Mouse (Mus musculus) lung, postnatal 0 days (tissue): Measurements from ENCODE around the gene Slc26a10. TPM values are rescaled to one million over a fixed set of nuclear protein-coding genes. Genes with fewer than 3 reads are reported as not detected.
"Not testable (repeated sequence)": the region's sequence is repeated elsewhere in the genome, so short reads cannot be mapped to it uniquely, and the experiment has no call there.

Source experiments
- ATAC-seq: fragments of 200-750 bp; cut with Nextera tagmentation; 2 replicates; pipeline ENCODE4 v1.8.0; 2017; ENCODE audit warnings: moderate library complexity
- DNase-seq: peaks from one replicate; pipeline ENCODE4 v3.0.0-alpha.2; 2016; ENCODE audit warnings: low spot score
- H3K27ac ChIP-seq: fragments of 300-500 bp; sonication (generic); 2 replicates; pipeline ENCODE4 v1.5.1; 2014; ENCODE audit warnings: antibody characterized with exemption, mild to moderate bottlenecking, low read length, mixed read lengths
- H3K27me3 ChIP-seq: fragments of 300-500 bp; sonication (generic); replicated peaks from 2 replicates; pipeline ENCODE4 v1.6.1; 2014; ENCODE audit warnings: low read length, mixed read lengths; ENCODE audit not compliant: insufficient read depth
- H3K36me3 ChIP-seq: fragments of 300-500 bp; sonication (generic); 2 replicates; pipeline ENCODE4 v1.6.1; 2014; ENCODE audit warnings: low read length, mixed read lengths; ENCODE audit not compliant: insufficient read depth
- H3K4me1 ChIP-seq: fragments of 300-500 bp; sonication (generic); 2 replicates; pipeline ENCODE4 v1.6.1; 2014; ENCODE audit warnings: antibody characterized with exemption, low read depth, low read length, mixed read lengths; ENCODE audit not compliant: insufficient read depth
- H3K4me2 ChIP-seq: fragments of 300-500 bp; sonication (generic); replicated peaks from 2 replicates; pipeline ENCODE4 v1.6.1; 2014; ENCODE audit warnings: low read depth, mild to moderate bottlenecking, low read length, moderate library complexity, mixed read lengths
- H3K4me3 ChIP-seq: fragments of 300-500 bp; sonication (generic); 2 replicates; pipeline ENCODE4 v1.5.1; 2014; ENCODE audit warnings: low read depth, low read length
- H3K9ac ChIP-seq: fragments of 300-500 bp; sonication (generic); replicated peaks from 2 replicates; pipeline ENCODE4 v1.6.1; 2014; ENCODE audit warnings: low read depth, mild to moderate bottlenecking
- H3K9me3 ChIP-seq: fragments of 300-500 bp; sonication (generic); 2 replicates; pipeline ENCODE4 v1.6.1; 2016; ENCODE audit warnings: low read length, mixed read lengths
- CTCF ChIP-seq: IDR thresholded peaks from 2 replicates; pipeline ENCODE4 v1.5.1; 2016; ENCODE audit warnings: antibody characterized with exemption, mild to moderate bottlenecking
- EP300 ChIP-seq: IDR thresholded peaks from 2 replicates; pipeline ENCODE4 v1.6.1; 2016; ENCODE audit warnings: antibody characterized with exemption, mild to moderate bottlenecking, control low read depth
- WGBS: fragments of 180-500 bp; shearing (Covaris S2); extraction: QIAGEN DNeasy Blood & Tissue Kit; methylation state at CpG from one replicate; pipeline ENCODE4 v1.1.7; 2014; 5-methylcytosine and 5-hydroxymethylcytosine counted together
- polyA plus RNA-seq: library from polyadenylated mRNA; unstranded; fragments of >200 nt; fragmentation: Nextera tagmentation; extraction: Ambion mirVana; gene quantifications from 2 replicates; pipeline ENCODE4 v1.2.1, GENCODE M21; 2015

Slc26a10 gene
- polyA plus RNA-seq, 1 experiment from 2014 or later: 1.0 TPM

DNA sequence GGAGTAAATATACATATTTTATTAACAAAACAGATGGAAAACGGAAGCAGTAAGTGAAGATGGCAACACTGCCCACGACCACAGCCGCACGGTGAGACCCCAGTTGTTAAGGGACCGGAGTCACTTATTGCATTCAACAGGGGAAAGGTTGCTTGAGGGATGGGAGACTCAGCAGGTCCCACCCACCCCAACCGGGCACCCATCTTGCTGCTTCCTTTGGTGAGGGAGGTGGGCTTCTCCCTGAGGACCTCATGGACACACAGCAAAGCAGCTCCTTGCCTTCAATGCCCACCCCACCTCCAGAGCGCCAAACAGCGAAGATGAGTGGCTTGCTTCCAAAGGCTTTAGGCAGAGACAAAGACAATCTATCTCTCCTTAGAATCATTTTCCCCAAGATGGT lies 16.7 kb upstream of the Slc26a10 start:
- Histone ChIP-seq H3K27me3 (no peaks in the 10 kb centered on the region), H3K9me3 (no peaks in the 10 kb centered on the region), H3K4me2 (no peak overlapping the region), H3K9ac (no peak overlapping the region), H3K36me3 (peaks cover 13% of the 10 kb centered on the region; the same call in 1 of the 2 replicates), H3K4me1 (peaks cover 5% of the 10 kb centered on the region; the same call in 1 of the 2 replicates), H3K4me3 (no peak overlapping the region), H3K27ac (no peak overlapping the region)
- WGBS: 86% methylated on average over 8 of the region's 8 CpGs
- ATAC-seq: no peak
- DNase-seq: no peak
- TF ChIP-seq CTCF (no peak), EP300 (no peak)

DNA sequence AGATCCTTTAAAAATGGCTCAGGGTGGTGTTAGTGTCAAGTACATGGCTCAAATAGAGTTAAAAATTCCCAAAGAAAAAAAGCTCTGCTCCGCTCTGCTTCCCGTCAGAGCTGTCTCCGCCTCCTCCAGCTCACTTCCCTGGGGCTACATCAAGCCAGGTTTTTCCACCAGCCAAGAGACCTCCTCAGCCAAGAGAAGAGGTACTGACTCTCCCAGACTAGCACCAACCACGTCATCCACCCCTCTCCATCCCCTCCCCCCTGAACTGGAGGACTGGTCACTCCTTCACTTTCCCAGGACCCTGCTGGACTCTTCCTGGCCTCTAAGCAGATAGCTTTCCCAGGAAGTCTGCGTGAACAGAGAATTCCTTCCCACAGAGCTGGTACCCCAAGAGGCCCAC lies 15.9 kb upstream of the Slc26a10 start:
- peak overlapping the region; percentile 92 for H3K27ac ChIP-seq
- H3K4me3 ChIP-seq: peak overlapping the region; percentile 64
- ATAC-seq (peak; percentile 86), DNase-seq (peak; percentile 93)
- 0 out of 2 replicates have a peak, but pooled peaks cover 12% of the 10 kb centered on the region for H3K36me3 ChIP-seq
- H3K9ac ChIP-seq: peak overlapping the region; percentile 67; the same call in 1 of the 2 replicates
- TF ChIP-seq EP300 (no peak), CTCF (no peak)
- H3K4me1 ChIP-seq: peaks cover 5% of the 10 kb centered on the region; the same call in 1 of the 2 replicates
- peak overlapping the region; percentile 95 for H3K4me2 ChIP-seq
- H3K27me3 ChIP-seq: no peaks in the 10 kb centered on the region
- 12% methylated on average over 5 of the region's 5 CpGs for WGBS
- no peaks in the 10 kb centered on the region for H3K9me3 ChIP-seq

DNA sequence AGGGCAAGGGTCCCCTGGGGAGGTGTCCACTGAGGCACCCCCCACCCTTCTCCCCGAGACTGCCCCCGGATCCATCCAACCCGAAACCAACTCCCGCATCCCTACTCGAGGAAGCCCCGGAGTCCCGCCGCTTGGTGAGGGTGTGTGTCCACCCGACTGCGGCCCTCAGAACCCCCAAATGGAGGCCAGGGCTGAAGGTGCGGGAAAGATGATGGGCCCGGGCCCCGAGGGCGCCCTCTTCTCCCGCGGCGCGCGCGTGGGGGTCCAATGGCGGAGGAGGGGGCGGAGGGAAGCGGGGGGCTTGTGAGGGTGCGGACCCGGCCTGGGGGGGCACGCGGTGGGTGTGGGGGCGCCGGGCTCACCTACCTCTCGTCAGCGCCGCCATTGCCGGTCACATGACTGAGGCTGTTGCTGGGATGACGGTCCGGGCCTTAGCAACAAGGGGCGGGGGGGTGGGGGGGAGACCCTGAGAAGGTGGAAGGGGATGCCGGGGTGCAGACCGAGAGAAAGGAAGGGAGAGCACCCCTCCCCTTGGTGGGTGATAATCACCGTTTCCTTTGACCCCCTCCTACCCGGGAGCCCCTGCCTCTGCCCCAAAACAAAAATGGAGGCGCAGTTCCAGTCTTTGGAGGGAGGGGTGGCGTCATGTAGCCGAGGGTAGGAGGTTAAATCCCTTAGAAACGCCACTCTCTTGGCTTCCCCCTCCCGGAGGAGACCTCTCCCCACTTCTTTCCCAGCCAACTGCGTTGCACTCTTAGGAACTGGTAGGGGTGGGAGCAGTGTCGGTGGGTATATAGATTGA lies 15.1 kb upstream of the Slc26a10 start, which contains the start of gene Dtx3:
TSS of gene Dtx3 (minus strand) at position 401 of the 802 bp plus-strand sequence.
- Histone ChIP-seq H3K4me1 (peaks cover 5% of the 10 kb centered on the region; the same call in 1 of the 2 replicates), H3K27ac (peak within 1 kb of the TSS; percentile 92), H3K36me3 (0 out of 2 replicates have a peak, but pooled peaks cover 12% of the 10 kb centered on the region), H3K4me2 (peak within 1 kb of the TSS; percentile 95), H3K9ac (peak within 1 kb of the TSS; percentile 67), H3K27me3 (no peaks in the 10 kb centered on the region), H3K4me3 (peak within 1 kb of the TSS; percentile 64), H3K9me3 (no peaks in the 10 kb centered on the region)
- no peak for TF ChIP-seq EP300
- TF ChIP-seq CTCF: no peak
- WGBS: 1% methylated on average over 24 of the region's 47 CpGs
- ATAC-seq (peak; percentile 41), DNase-seq (peak; percentile 55)

DNA sequence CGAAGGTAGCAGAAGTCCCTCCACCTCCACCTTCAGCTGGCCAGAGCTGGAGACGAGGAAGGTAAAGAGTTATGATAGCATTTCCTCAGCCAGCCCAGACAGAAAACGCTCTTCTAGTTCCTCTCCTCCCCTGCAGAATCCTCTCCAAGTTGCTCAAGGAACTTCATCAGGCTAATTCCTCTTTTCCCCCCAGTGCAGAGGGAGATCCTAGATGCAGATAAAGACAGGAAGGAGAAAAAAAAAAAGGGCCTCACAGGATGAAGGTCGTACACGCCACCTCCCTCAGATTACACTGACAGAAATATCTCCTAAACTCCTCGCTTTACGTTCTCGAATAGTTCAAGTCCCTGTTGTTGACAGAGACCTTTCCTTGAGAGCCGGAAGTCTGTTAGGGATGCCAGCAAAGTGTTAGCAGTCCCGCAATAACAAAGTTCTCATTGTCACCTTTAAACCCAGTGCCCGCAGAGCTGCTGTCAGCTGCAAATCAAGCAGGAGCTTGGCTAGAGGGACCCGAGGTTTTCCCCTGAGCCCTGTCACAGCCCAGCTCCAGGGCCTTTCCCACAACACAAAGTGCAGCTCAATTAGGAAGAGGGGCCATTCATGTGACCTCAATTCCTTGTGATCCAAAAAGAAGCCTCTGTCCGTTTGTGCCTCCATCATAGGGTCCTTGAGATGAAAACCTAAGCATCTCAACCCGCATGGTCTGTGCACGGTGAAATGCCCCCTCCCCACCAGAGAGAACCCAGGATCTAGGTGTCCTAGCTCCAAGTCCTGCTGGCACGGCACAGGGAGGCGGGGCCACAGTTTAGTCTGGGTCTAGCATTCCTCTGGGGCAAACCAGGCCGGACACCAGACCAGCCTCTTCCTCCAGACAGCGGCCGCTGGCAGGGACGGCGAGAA lies 14.2 kb upstream of the Slc26a10 start:
- TF ChIP-seq EP300 (no peak), CTCF (no peak)
- peaks cover 10% of the 10 kb centered on the region; the same call in 1 of the 2 replicates for H3K4me1 ChIP-seq
- WGBS: 4% methylated on average over 22 of the region's 22 CpGs

DNA sequence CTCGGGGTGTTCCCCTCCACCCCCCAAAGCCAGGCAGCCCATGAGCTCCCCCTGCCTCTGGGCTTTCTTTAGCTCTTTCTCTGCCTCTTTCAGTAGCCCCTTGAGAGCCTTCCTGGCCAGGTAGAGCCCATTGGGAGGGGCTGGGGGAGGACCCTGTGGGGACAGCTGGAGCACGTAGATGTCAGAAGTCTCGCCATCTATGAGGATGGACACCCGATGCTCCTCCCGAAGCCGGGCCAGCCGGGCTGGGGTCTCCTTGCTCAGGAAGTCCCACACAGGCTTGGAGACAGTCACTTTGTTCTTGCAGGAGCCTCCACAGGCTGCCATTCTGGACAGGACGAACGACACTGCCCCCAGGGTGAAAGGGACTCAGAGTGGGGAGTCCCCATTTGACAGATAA lies 12.6 kb upstream of the Slc26a10 start:
- TF ChIP-seq CTCF (no peak), EP300 (no peak)
- WGBS: 82% methylated on average over 9 of the region's 9 CpGs

More for the DNA sequence above, 14.2 kb upstream of the Slc26a10 start:
- DNase-seq: peak; percentile 73
- H3K9ac ChIP-seq: peak overlapping the region; percentile 67
- H3K4me2 ChIP-seq: peak overlapping the region; percentile 95
- no peaks in the 10 kb centered on the region for H3K27me3 ChIP-seq
- peak overlapping the region; percentile 92 for H3K27ac ChIP-seq
- 0 out of 2 replicates have a peak, but pooled peaks cover 5% of the 10 kb centered on the region for H3K36me3 ChIP-seq
- H3K4me3 ChIP-seq: peak overlapping the region; percentile 64
- peak; percentile 58 for ATAC-seq
- no peaks in the 10 kb centered on the region for H3K9me3 ChIP-seq

DNA sequence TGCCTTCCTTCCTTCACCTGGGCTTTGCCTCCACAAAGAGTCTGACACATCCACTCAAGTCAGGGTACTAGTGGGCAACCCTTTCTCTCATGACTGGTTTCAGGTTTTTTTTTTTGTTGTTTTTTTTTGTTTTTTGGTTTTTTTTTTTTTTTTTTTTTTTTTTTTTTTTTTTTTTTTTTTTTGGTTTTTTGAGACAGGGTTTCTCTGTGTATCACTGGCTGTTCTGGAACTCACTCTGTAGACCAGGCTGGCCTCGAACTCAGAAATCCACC lies 11.5 kb upstream of the Slc26a10 start:
- H3K4me3 ChIP-seq, DNase-seq, ATAC-seq, H3K9ac ChIP-seq, H3K27me3 ChIP-seq, H3K27ac ChIP-seq, H3K36me3 ChIP-seq, H3K9me3 ChIP-seq, H3K4me2 ChIP-seq: not testable (repeated sequence)
- peaks cover 20% of the 10 kb centered on the region; the same call in 1 of the 2 replicates for H3K4me1 ChIP-seq
- WGBS: 91% methylated on average over 1 of the region's 1 CpGs

More for the DNA sequence above, 12.6 kb upstream of the Slc26a10 start:
- peaks cover 2% of the 10 kb centered on the region; the same call in 1 of the 2 replicates for H3K27me3 ChIP-seq
- no peak overlapping the region for H3K9ac ChIP-seq
- H3K36me3 ChIP-seq: no peaks in the 10 kb centered on the region
- DNase-seq (no peak), ATAC-seq (no peak)
- no peak overlapping the region for H3K4me3 ChIP-seq
- no peak overlapping the region for H3K4me2 ChIP-seq
- H3K9me3 ChIP-seq: no peaks in the 10 kb centered on the region
- peaks cover 20% of the 10 kb centered on the region; the same call in 1 of the 2 replicates for H3K4me1 ChIP-seq
- H3K27ac ChIP-seq: no peak overlapping the region
